Mouse (Mus musculus) kidney, adult 2 months (tissue): Measurements from ENCODE around the gene Rab36.

ENCODE experiments used
- CTCF ChIP-seq: fragments of 200-500 bp; conservative IDR thresholded peaks from 2 replicates; pipeline ENCODE4 v1.5.1; 2011; ENCODE audit warnings: low read depth, mild to moderate bottlenecking, control low read depth, low read length, moderate library complexity, mixed read lengths; ENCODE audit not compliant: insufficient read depth, insufficient read length
- POLR2A ChIP-seq: fragments of 200-500 bp; IDR thresholded peaks from one replicate; pipeline ENCODE4 v1.6.1; 2011; ENCODE audit warnings: low read depth, low read length, control low read depth

- TF ChIP-seq CTCF (no peak), POLR2A (no peak)
Measured at GRCm38 (mm10) chr10:75026491-75026890, 10.4 kb upstream of the Rab36 start.
